Mouse (Mus musculus): ENCODE measurements around the gene Map3k20.

Map3k20 gene

DNA sequence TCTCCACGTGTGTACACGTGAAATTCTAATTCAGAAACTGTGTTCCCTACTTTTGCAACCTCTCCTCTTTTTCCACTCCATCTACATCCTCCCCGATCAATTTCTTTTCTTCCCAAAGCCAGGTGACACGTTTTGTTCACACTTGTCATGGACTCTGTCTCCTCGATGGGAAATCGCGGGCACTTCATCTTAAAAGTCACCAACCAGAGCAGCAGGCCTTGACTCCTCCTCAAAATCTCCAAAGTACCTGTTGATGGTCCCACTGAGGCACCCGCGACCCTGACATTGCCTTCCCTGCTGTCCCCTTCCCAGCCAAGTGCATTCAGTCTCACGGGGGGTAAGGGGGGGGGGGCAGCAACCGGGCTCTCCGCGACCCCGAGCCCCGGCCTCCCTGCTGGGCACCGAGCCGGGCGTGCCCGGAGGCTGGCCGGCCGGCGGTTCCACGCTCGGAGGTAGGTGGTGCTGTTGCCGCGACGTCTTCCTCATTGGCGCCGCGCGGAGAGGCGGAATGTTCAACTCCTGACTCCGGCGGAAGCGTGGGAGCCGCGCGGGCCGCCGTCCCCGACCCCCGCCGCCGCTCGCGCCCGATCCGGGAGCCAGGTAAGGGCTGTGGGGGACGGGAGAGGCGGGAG is at the start of gene Map3k20:
Gene Map3k20, plus strand, starts transcription at position 382 of the 632 bp plus-strand sequence.
- peak; percentile 85 to 87 for DNase-seq

DNA sequence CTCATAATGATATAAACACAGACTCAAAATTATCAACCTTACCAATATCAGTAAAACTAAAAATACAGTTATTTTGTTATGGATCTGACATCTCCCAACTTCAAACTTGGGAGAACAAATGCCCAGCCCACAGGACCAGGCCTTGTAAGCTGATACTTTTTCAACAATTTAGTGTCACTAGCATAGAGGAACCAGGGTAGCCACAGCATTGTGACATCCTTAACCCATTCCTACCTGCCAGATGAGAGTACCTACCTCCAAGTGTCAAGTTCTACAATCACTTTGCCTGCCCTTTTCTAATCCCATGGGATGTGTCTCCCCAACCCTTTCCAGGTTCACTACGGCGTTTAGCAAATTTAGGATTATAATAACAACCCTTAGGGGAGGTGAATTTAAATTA is 47.0 kb upstream of the Map3k20 start:
- no peak for DNase-seq

DNA sequence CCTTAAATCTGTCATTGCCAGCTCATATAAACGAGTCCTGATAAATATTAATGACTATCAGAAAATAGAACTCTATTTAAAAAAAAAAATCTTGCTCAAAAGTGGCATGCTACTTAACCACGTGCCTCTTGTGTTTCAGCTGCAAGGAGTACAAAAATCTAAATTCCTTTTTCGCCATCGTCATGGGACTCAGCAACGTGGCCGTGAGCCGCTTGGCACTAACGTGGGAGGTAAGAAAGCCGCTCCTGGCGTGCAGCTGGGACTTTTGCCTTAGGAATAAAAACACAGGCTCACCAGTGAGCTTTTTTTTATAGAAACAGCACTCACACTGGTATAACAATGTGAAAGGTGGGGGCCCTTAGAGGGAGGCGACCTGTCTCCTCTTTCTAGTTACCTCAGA is 46.5 kb upstream of the Map3k20 start:
- DNase-seq, result no peak

DNA sequence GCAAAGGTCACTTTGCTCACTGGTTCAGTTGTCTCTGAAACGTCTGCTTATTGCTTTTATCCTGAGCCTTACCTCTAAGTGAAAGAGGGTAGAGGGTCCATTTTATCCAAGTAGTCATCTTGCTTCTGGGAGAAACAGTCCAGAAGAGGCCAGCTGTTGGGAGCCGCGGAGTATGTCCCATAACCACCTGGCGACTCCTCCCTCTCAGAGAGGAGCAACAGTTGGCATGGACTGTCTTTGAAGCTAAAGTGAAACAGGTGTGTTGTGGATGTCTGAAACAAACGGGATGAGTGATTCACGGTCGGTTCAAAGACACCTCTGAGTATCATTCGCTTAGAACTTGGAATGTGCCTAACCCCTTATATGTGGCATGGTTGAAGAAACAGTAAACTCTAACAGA is 46.0 kb upstream of the Map3k20 start:
- no peak for DNase-seq

DNA sequence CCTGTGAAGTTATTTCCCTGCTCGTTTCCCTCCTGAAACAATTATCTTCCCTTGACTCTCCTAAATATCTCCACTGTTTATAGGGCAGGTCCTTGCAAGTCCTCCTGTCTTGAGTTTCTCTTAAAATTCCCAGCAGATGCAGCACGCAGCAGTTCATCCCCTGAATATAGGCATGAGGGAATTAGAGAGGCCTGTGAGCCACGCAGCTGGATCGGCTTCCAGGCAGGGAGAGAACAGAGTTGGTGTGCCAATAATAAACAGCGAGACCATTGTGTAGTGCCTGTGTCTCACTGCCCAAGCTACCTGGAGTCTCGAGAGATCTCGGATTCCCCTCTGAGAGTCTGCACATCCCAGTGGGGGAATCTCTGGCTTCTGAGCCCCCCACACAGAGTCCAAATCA is 45.4 kb upstream of the Map3k20 start:
- DNase-seq, result no peak

DNA sequence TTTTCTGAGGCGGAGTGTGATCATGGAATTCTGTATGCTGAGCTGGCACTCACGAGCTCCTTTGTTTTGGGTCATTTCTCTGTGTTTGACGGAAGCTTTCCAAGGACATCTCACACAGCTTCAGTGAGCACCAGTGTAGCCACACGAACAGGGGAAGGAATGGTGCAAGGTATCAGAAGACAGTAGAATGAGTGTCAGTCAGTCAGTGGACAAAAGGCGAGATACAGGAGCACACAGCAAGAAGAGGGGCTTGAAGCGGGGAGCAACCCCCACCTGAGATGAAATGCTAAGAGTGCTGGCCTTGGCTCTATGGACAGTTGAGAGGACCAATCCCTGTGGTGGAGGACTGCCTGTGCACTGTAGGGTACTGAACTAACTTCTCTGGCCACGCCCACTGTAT is 44.7 kb upstream of the Map3k20 start:
- DNase-seq, result no peak

DNA sequence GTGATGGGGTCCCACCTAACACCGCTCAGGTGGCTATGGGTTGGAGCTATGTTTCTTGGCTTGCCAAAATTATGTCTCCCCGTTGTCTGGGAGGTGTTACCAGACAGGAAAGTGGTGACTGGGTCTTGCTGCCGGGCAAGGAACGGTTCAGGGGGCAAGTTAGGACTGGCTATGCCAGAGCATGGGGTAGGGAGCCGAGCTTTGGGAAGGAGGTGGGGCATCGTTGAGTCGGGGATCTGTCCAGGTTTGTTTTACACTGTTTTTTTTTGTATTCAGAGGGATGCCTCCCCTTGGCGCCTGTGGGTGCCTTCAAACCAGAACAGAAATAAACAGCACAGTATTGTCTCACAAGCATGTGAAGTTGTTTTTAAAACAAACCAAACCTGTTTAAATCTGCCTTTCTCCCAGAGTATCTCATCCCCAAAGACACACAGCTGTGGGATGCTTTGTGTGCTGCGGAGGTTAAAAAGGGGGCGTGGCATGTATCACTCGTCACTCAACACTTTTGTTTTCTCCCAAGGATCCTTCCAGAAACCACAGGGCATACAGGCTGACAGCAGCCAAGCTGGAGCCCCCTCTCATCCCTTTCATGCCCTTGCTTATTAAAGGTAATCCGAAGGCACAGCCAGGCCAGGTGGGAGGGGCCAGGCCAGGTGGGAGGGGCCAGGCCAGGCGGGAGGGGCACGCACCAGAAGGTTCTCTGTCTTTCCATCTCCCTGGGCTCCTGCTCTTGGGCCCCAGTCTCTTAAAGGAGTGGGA is 43.5 kb upstream of the Map3k20 start:
- no peak for DNase-seq

DNA sequence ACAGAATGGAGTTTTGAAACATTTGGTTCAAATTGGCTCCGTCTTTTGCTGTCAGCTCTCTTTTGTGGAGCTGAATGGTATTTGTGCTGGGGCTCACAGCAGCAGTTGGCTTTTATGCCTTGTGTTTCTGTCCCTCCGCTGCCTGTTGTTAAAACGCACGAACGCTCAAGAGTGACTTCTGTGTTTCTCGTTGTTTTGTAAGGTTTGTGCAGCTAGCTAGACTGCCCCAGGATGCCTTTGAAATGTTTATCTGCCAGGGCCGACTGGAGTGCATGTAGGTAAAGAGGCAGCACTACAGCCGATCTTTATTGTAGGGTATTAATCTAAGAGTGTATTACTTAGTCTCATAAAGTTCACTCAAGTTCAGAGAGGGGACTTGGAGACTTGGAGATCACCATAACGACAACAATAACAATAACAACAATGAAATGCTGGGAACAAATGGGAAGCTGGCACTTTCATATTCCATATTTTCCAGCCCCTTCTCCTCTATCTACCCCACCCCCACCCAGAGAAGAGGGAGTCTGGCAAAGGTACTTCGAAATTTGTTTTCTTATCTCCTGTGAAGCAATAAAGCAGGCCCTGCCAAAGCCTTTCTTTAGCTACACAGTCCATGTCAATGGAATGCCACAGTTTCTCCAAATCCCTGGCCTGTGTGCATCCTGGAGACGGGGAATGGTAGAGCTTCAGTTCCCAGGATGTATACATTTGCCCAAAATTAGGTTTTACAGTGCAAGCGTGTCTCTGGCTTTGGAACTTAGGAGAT is 42.3 kb upstream of the Map3k20 start:
- no peak for DNase-seq

DNA sequence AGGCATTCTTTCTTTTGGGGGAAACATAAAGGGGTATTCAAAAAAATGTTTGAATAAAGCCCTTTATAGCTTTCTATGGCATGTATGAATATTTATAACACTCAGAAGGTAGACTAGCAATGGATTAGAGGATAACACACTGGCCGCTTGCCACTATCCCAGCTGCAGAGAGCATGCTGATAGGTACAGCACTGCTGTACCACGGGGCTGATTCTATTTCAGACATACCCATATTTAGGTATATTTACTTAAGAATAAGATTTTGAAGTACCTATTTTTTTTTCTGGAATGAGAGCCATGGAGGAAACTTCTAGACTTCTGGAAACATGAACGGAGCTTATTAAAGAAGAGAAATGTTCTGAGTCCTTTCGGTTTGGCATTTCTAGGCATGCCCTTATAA is 39.8 kb upstream of the Map3k20 start:
- DNase-seq, result no peak

DNA sequence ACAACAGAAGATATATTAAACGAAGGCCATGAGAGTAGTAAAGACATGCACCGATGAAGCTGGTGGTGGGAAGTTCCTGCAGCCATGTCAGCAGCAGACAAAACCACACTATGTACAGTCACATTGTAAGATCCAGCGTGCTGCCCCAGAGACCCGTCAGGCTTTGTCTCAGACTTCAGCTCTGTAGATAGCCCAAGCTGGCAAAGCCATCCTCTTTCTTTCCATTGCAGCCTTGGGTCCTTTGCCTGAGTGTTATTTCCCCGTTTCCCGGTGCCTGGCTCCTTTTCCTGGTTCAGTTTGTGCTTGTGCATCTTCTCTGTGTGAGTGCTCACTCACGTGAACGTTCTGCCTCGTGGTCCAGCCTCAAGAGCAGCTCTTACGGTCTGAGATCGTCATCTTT is 39.1 kb upstream of the Map3k20 start:
- DNase-seq, result no peak

DNA sequence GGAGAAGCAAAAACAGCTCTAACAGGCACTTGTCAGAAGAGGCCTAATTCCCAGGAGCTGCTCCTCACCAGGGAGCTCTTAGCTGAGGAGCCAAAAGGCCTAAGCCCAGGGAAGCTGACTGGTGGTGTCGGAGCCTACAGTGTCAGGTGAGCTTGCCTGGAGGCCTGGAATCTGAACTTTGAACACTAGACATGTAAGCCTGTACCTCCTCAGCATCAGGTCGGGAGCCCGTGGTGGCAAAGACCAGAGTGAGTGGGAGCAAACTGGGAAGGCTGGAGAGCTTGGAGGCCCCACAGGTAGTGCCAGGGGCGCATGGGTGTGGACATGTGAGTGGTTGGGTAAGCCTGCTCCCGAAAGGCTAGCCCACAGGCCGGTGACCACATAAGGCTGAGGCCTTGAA is 37.6 kb upstream of the Map3k20 start:
- DNase-seq, result no peak

DNA sequence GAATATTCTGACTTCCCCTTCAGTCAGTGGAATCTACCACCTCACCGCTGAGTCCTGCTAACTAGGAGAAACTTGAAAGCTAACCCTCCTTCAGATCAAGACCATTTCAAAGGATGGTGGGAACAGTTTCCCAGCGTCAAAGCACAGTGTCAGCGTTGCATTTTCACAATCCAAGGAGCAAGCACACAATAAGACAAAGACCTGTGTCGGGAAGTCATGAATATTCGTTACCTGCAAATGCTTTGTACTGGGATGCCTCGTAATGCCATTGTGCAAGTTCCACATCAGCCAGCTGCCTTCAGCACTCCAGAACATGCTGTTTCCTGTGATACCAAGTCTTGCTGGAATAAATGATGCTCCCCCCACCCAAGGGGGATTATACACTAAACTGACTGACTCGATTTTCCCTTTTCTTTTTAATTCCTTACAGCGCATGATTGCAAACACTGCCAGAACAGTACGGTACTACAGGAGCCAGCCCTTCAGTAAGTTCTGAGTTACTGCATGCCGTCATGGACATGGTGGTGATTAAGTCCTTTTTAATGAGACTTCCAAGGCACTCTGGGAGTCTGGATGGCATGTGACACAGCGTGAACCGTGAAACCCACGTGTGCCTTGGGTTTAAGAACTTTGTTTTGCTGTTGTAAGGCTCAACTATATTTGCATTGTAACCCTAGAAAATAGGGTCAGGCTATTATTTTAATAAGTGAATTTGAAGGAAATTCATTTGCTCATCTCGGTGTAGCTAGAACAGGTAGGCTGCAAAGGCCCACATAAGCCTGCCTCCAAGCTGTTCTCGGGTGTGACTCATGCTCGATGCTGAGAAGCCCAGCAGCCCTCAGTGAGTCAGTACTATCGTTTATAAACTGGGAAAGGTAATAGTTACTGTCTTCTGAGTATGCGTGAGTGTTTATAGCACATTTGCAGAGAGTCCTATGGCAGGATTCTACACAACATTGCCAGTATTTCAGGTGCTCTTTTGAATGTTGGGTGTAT is 32.6 kb upstream of the Map3k20 start:
- no peak for DNase-seq

DNA sequence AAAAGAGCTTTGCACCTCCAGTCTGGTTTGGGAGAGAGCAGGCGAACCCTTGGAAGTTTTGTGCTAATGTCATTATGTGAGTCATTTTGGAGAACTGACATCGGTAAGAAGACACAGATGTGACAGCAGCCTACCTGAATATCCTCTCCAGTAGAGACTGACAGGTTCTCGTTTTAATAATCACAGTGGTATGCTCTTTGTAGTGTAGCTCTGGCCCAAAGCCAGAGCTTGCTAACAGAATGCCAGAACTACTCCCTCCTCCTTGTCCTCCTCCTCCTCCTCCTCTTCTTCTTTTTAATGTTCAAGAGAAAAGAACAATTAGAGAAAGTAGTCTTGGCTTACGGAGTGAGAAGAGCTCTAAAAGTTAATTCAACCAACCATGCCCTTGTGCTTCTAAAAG is 31.6 kb upstream of the Map3k20 start:
- DNase-seq, result no peak

DNA sequence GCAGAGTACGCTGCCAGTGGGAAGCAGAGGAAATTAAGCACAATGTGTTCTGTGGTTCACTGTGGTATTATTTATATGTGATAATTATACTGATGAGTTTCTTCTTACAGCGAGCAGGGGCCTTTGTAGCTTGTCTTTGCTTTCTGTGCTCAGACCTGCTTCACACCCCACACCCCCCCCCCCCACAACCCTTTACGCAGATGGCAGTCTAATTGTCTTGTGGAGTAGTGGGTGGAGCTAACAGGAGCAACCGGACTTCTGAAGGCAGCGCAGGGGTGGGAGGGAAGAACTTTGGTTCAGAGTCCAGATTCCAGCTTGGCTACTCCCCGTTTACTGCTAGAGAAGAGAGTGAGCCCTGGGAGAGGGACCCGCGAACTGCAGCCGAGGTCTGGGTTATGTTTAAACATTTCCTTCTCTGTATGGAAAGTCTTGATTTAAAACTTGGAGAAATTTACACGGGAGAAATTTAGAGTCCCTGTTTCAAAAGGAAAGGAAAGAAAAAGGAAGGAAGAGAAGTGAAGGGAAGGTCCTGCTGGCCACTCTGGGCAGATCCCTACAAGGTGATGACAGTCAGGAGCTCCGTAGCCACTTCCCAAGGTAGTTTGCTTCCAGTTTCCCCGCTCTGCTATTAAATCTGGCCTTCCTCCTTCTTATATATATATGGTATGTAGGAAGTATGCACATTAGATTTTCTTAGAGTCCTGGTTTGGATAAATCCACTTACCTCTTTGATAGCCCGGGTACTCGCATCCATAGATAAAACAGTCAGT is 30.4 kb upstream of the Map3k20 start:
- DNase-seq, result no peak

DNA sequence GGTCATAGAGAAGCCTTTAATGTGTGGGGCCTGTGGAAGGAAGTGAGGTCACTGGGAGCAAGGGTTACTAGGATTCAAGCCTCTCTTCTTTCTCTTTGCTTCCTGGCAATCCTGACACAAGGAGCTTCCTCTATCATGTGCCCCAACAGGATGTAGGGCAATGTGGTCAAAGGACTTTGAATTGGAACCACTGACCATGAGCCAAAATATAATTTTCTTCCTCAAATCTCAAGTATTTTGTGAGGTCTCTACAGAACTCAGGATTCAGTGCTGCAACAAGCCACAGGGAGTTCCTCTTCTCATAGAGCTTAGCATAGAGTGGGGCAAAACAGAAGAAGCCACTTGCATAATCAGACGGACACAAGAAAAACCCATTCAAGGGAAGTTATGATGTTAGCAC is 24.7 kb upstream of the Map3k20 start:
- DNase-seq, result peak in 1 of 2 experiments; percentile 21

DNA sequence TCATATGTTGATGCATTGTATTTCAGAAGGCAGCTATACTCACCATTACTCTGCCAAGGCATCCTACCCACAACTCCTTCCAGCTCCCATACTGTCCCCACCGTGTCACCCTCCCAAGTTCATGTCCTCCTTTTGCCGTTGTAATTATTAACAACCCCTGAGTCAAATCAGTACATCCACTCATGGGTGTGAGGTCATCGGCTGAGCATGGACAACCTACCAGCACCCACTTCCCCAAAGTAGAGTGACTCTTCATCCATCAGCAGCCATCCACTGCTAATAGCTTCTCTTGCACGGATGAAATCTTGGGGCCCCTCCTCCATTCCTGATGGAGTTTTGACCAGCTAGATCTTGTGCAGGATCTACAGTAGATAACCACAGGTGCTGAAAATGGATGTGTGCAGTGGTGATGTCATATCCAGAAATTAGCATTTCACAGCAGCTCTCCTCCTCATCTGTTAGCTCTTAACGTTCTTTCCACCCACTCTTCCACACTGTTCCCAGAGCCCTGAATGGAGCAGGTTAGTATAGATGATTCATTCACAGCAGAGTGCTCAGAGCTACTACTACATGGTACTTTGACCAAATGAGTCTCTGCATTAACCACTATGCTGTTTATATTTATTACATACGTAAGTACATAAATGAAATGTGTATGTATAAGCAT is 22.5 kb upstream of the Map3k20 start:
- DNase-seq, result no peak

DNA sequence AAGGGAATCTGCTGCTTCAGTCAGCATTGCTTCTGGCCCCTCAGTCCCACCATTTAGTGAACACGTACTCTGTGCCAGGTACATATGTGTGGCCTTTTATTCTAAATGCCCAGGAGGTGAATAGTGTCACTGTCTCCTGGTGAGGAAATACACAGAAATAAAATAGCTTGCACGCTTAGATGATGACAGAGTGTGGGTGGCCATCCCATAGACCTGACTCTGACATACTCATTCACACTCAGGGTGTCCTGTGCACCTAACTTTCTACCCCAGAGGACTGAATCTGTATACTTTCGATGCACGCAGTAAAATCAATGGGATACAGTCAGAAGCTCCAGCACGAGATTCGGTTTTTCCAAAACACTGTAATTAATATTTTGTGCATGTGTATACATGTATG is 18.0 kb upstream of the Map3k20 start:
- no peak for DNase-seq

DNA sequence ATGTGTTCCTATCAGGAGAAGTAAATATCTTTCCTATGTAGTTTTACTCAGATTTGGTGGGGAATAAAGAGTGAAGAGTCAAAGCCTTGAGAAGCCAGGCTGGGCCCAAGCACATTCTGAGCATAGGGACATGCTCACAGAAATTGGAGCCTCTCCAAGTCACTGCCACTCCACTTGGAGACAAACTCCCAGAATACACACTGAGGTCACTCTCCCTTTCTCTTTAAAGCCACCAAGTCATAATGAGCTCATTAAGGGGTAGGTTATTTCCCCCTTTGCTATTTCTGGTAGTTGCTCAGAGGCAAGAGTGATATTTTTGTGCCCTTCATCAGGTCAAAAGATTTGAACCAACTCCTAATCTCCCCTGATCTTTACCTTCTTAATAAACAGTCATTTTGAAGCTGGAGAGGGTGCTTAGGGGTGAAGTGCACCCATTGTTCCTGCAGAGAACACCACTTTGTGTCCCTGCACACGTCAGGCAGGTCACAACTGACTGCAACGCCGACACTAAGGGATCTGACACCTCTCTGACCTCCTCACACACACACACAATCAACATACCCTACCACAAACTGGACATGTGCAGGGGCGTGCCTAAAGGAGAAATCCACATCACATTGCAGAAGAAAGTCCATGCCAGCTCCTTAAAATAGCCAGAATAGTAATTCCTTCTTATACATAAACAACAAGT is 15.6 kb upstream of the Map3k20 start:
- DNase-seq, result no peak

DNA sequence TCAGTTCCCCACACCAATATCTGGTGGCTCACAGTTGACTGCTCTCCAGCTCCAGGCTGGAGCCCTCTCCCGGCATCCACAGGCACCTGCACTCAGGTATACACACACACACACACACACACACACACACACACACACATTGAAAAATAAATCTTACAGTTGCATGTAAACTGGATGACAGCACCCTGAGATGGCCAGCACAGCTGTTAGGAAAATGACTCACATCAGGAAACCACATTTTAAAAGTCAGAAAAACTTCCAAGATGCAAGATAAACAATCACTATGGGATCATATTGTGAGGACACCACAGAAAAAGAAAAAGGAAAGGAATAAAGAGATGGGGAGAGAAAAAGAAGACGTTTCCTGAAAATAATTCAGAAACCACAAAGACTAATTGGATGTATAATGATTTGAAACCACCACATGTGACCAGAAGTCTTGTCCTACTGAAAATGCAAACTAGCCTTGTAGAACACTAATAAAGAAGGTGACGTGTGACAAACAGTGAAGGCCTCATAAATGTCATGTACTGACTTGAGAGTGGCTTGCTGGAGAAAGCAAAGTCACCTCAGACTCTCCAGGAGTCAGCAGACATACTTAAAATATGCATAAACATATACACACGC is 7.1 kb upstream of the Map3k20 start:
- no peak for DNase-seq

DNA sequence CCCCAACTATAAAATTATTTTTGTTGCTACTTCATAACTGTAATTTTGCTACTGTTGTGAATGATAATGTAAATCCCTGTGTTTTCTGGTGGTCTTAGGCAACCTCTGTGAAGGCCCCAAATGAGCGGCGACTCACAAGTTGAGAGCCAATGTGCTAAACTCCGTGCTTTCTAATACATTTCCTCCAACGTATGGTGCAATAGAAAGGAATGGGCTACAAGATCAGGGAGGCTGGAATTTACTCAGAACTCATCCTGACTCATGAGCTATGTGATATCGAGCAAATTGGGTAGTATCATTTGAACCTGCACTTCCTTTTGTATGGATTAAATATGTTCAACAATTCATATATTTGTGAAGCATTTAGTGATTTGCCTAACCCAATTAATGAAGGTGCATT is 4.9 kb upstream of the Map3k20 start:
- DNase-seq, result no peak

All from lung, postnatal 4 days (tissue).